Mouse (Mus musculus) adrenal gland (tissue): ENCODE data around the gene Rps11.
"Not testable (repeated sequence)": the region's sequence is repeated elsewhere in the genome, so short reads cannot be mapped to it uniquely, and the experiment has no call there.

Source experiments
- intact Hi-C: fragments of 180-260 bp; cut with DNase I; formaldehyde crosslinking; loops from one replicate; pipeline ENCODE4 v1.15.1; 2025

The Rps11 gene

GRCm38 (mm10) chr7:45134544-45135026, 10.3 kb upstream of the Rps11 start:
- intact Hi-C loops = no loop called here

DNA sequence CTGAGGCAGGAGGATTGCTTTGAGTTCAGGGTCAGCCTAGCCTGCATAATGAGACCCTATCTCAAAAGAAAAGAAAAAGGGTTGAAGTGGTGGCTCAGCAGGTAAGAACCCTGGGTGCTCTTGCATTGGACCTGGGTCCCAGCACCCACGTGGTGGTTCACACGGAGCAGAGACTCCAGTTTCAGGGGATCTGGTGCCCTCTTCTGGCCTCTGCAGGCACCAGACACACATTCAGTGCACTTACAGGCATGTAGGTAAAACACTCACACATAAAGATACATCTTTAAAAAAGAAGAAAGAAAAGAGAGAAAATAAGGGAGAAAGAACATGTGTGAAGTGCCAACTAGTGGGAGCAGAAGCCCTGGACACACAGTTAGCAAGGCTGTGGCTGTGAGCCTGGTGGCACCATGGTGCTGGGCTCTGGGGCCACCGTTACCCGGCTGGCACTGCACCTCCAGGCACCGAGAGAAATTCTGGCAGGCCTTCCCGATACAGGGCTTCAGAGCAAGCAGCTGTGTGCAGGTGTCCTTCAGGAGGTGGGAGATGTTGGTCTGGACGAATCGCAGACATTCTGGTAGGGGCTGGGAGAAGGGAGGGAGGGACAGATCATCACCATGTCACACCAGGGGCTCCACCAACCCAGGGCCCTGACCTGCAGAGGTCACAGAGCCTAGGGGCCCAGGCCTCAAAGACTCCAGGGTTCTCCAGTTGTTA, 9.4 kb upstream of the Rps11 start:
- intact Hi-C loops = no loop called here

- intact Hi-C loops = no loop called here
These were observed 7.6 kb upstream of the Rps11 start for GRCm38 (mm10) chr7:45131850-45132249.

DNA sequence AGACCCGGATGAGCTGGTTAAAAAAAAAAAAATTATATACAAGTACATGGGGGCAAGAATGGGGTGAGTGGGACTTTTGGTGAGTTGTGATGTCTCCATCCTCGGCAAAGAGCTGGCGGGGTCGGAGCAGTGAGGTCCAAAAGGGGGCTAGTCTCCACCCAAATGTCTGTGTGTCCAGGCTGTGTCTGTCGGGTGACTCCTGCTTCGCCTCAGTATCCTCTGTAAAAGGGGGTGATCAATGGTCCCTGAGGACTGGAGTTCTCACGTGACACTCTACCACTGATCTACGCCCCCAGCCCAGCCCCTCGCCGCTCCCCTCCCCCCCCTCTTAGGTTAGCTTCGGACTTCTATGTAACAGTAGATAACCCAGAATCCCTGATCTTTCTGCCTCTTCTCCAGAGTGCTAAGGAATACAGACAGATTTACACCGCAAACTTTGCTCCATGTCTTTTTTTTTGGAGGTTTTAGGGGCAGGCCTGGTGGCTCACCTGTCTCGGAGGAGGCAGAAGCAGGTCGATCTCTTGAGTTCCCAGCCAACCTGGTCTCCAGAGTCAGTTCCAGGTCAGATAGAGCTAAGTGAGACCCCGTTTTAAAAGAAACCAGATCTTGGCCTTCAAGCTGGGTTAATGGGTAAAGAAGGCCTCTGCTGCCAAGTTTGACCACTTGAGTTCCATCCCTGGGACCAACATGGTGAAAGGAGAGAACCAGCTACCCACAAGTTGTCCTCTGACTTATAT, 5.7 kb upstream of the Rps11 start:
- intact Hi-C loops = no loop called here

- intact Hi-C loops = no loop called here
These were observed 5.1 kb upstream of the Rps11 start for GRCm38 (mm10) chr7:45129318-45129717.

- intact Hi-C loops = no loop called here
These were observed 4.5 kb upstream of the Rps11 start, which contains the start of gene Rpl13a for GRCm38 (mm10) chr7:45128624-45129246. Gene Rpl13a, minus strand, starts transcription at chr7:45128761.

DNA sequence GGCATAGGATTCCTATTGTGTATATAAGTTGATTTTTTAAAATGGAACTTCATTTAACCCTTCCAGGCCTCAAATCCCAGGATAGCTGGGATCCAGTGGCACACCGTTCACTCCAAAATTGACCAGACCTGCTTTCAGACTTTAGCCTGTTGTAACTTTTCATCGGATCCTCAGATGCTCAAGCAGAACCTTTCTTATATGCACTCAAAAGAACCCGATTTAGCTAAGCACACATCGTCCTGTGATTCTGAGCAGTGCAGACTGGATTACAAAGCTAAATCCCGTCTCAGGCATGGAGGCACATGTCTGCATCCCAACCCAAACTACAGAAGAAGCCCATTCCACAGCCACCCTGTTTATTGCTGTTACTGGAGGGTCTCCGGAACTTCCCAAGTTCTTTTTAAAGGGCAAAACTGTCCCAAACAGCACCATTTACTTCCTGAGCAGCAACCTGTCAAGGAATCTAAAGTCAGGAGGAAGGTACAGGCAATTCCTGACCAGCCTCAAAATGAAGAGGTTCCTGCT, 3.5 kb upstream of the Rps11 start:
- intact Hi-C loops = no loop called here

GRCm38 (mm10) chr7:45126844-45127699, 2.8 kb upstream of the Rps11 start:
- intact Hi-C loops = no loop called here

DNA sequence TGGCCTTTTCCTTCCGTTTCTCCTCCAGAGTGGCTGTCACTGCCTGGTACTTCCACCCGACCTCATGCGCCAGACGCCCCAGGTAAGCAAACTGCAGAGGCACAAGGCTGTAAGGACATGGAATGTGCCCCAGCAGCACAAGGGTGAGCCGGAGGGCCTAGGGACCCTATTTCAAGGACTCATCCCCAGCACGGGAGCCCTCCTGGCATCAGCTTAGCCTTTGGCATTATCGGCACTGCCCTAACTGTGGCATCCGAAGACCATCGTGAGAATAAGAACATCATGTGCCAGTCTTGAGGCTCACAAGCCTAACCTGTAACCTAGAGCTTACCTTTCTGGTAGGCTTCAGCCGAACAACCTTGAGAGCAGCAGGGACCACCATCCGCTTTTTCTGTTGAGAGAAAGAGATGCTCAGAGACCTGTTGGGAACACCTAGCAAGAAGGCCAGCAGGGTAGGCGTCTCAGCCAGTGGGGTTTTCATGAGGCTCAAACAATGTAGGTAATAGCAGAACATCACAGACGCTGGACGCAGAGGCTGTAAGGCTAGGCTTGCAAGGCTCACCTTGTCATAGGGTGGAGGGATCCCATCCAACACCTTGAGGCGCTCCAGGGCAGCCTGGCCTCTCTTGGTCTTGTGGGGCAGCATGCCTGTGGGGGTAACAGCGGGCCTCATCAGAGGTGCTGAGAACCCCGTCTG, 2.1 kb upstream of the Rps11 start:
- intact Hi-C loops = no loop called here

- intact Hi-C loops = not testable (repeated sequence)
These were observed 1.4 kb upstream of the Rps11 start for GRCm38 (mm10) chr7:45125649-45126048.

- intact Hi-C loops = no loop called here
These were observed 933 bp upstream of the Rps11 start for GRCm38 (mm10) chr7:45125144-45125600.

DNA sequence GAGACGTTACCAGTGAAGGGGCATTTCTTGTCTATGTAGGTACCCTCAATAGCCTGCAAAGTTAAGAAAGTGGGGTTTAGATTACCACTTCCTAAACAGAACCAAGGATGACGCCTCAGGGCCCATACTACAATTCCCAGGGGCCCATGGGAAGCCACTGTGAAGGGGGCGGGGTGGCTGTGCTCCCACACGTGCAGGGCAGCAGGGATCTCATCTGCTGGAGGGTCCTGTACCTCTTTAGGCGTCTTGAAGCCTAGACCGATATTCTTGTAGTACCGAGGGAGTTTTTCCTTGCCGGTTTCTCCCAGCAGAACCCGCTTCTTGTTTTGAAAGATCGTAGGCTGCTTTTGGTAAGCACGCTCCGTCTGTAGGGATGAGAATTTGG, 1.1 kb downstream of the Rps11 start:
- intact Hi-C loops = loop anchor here (5.0 kb wide), 1 partner anchor 41 kb away; no protein-coding TSS in a partner anchor

- intact Hi-C loops = loop anchor here (5.0 kb wide), 1 partner anchor 40 kb away; no protein-coding TSS in a partner anchor
These were observed 1.6 kb downstream of the Rps11 start for GRCm38 (mm10) chr7:45122561-45123185.

GRCm38 (mm10) chr7:45121966-45122365, 2.3 kb downstream of the Rps11 start:
- intact Hi-C loops = loop anchor here (5.0 kb wide), 1 partner anchor 40 kb away; no protein-coding TSS in a partner anchor

- intact Hi-C loops = loop anchor here (5.0 kb wide), 1 partner anchor 39 kb away; no protein-coding TSS in a partner anchor
These were observed 2.8 kb downstream of the Rps11 start for GRCm38 (mm10) chr7:45121404-45121803.

- intact Hi-C loops = loop anchor here (5.0 kb wide), 1 partner anchor 38 kb away; no protein-coding TSS in a partner anchor
These were observed 4.2 kb downstream of the Rps11 start for GRCm38 (mm10) chr7:45119780-45120709.

GRCm38 (mm10) chr7:45118336-45118735, 5.9 kb downstream of the Rps11 start:
- intact Hi-C loops = no loop called here

GRCm38 (mm10) chr7:45117566-45117965, 6.7 kb downstream of the Rps11 start:
- intact Hi-C loops = no loop called here
